Mouse (Mus musculus) forebrain, embryonic 12.5 days (tissue): Measurements from ENCODE around the gene Anxa6. TPM values are rescaled to one million over a fixed set of nuclear protein-coding genes. Genes with fewer than 3 reads are reported as not detected.
A peak's percentile ranks its signal among the peaks of the same experiment; 100 is the strongest.

Experiments
- ATAC-seq: fragments of 200-750 bp; cut with Nextera tagmentation; 2 replicates; pipeline ENCODE4 v1.8.0; 2017; ENCODE audit warnings: moderate TSS enrichment; ENCODE audit not compliant: low FRiP score
- H3K27ac ChIP-seq: fragments of 300-500 bp; sonication (generic); 2 replicates; pipeline ENCODE4 v1.5.1; 2016; ENCODE audit warnings: mild to moderate bottlenecking
- H3K27me3 ChIP-seq: fragments of 300-500 bp; sonication (generic); 2 replicates; pipeline ENCODE4 v1.6.1; 2016; ENCODE audit warnings: mild to moderate bottlenecking
- H3K36me3 ChIP-seq: fragments of 300-500 bp; sonication (generic); replicated peaks from 2 replicates; pipeline ENCODE4 v1.6.1; 2016; ENCODE audit warnings: mild to moderate bottlenecking
- H3K4me1 ChIP-seq: fragments of 300-500 bp; sonication (generic); 2 replicates; pipeline ENCODE4 v1.6.1; 2016
- H3K4me2 ChIP-seq: fragments of 300-500 bp; sonication (generic); 2 replicates; pipeline ENCODE4 v1.6.1; 2016; ENCODE audit warnings: mild to moderate bottlenecking, moderate library complexity
- H3K4me3 ChIP-seq: fragments of 300-500 bp; sonication (generic); replicated peaks from 2 replicates; pipeline ENCODE4 v1.5.1; 2016; ENCODE audit warnings: mild to moderate bottlenecking
- H3K9ac ChIP-seq: fragments of 300-500 bp; sonication (generic); 2 replicates; pipeline ENCODE4 v1.6.1; 2016; ENCODE audit warnings: mild to moderate bottlenecking
- H3K9me3 ChIP-seq: fragments of 300-500 bp; sonication (generic); 2 replicates; pipeline ENCODE4 v1.6.1; 2016
- WGBS: fragments of 180-500 bp; shearing (Covaris S2); methylation state at CpG from one replicate; pipeline ENCODE4 v1.1.7; 2016; 5-methylcytosine and 5-hydroxymethylcytosine counted together
- polyA plus RNA-seq: library from polyadenylated mRNA; unstranded; fragments of >200 nt; fragmentation: Nextera tagmentation; extraction: Ambion mirVana; gene quantifications from 2 replicates; pipeline ENCODE4 v1.2.1, GENCODE M21; 2016

Anxa6 gene
- polyA plus RNA-seq = 46.6 and 59.1 TPM in 2 replicates

- under 1% methylated on average over 41 of the region's 41 CpGs for WGBS
- peaks cover 39% of the 10 kb centered on the region for H3K27me3 ChIP-seq
- H3K9me3 ChIP-seq = no peaks in the 10 kb centered on the region
- peak within 1 kb of the TSS; percentile 52 for H3K4me3 ChIP-seq
- H3K27ac ChIP-seq = no peak within 1 kb of the TSS
- ATAC-seq = peak; percentile 90
- peak within 1 kb of the TSS; percentile 58 for H3K9ac ChIP-seq
- peak within 1 kb of the TSS; percentile 95 for H3K4me2 ChIP-seq
- no peaks in the 10 kb centered on the region for H3K36me3 ChIP-seq
- peaks cover 27% of the 10 kb centered on the region for H3K4me1 ChIP-seq
These were observed at the start of gene Anxa6 for GRCm38 (mm10) chr11:55033040-55033660. TSS of gene Anxa6 (minus strand) at chr11:55033445.

- Histone ChIP-seq H3K27me3 (peaks cover 31% of the 10 kb centered on the region), H3K4me2 (no peak overlapping the region), H3K9ac (no peak overlapping the region), H3K4me1 (peaks cover 15% of the 10 kb centered on the region), H3K27ac (no peak overlapping the region), H3K9me3 (no peaks in the 10 kb centered on the region), H3K4me3 (no peak overlapping the region), H3K36me3 (no peaks in the 10 kb centered on the region)
- ATAC-seq = no peak
- WGBS = 91% methylated on average over 9 of the region's 9 CpGs
These were observed 48.0 kb upstream of the Anxa6 start for GRCm38 (mm10) chr11:55081206-55081605.

GRCm38 (mm10) chr11:55079180-55079579 is 45.9 kb upstream of the Anxa6 start:
- H3K9me3 ChIP-seq = no peaks in the 10 kb centered on the region
- no peak overlapping the region for H3K4me3 ChIP-seq
- WGBS = 59% methylated on average over 4 of the region's 4 CpGs
- H3K36me3 ChIP-seq = no peaks in the 10 kb centered on the region
- H3K27me3 ChIP-seq = peaks cover 36% of the 10 kb centered on the region
- no peak for ATAC-seq
- H3K27ac ChIP-seq = no peak overlapping the region
- H3K9ac ChIP-seq = no peak overlapping the region
- H3K4me1 ChIP-seq = peaks cover 15% of the 10 kb centered on the region
- no peak overlapping the region for H3K4me2 ChIP-seq

- H3K9me3 ChIP-seq = no peaks in the 10 kb centered on the region
- ATAC-seq = no peak
- peak overlapping the region; percentile 96; the same call in 1 of the 2 replicates for H3K4me2 ChIP-seq
- H3K4me1 ChIP-seq = peaks cover 15% of the 10 kb centered on the region
- no peak overlapping the region for H3K4me3 ChIP-seq
- 60% methylated on average over 3 of the region's 3 CpGs for WGBS
- H3K27me3 ChIP-seq = peaks cover 36% of the 10 kb centered on the region
- H3K36me3 ChIP-seq = no peaks in the 10 kb centered on the region
- no peak overlapping the region for H3K9ac ChIP-seq
- H3K27ac ChIP-seq = no peak overlapping the region
These were observed 45.3 kb upstream of the Anxa6 start for GRCm38 (mm10) chr11:55078502-55078901.

GRCm38 (mm10) chr11:55077331-55078231 is 44.3 kb upstream of the Anxa6 start, which contains the start of gene Ccdc69:
TSS of gene Ccdc69 (minus strand) at chr11:55078131.
- Histone ChIP-seq H3K4me1 (peaks cover 15% of the 10 kb centered on the region), H3K27me3 (peaks cover 36% of the 10 kb centered on the region), H3K9me3 (no peaks in the 10 kb centered on the region), H3K9ac (peak within 1 kb of the TSS; percentile 61), H3K4me2 (peak within 1 kb of the TSS; percentile 96), H3K4me3 (peak within 1 kb of the TSS; percentile 46), H3K27ac (no peak within 1 kb of the TSS), H3K36me3 (no peaks in the 10 kb centered on the region)
- ATAC-seq = peak; percentile 57; the same call in 1 of the 2 replicates
- WGBS = under 1% methylated on average over 50 of the region's 50 CpGs

- H3K27me3 ChIP-seq = peaks cover 36% of the 10 kb centered on the region
- H3K27ac ChIP-seq = no peak overlapping the region
- H3K4me2 ChIP-seq = no peak overlapping the region
- H3K4me1 ChIP-seq = peaks cover 15% of the 10 kb centered on the region
- WGBS = 91% methylated on average over 5 of the region's 5 CpGs
- H3K36me3 ChIP-seq = no peaks in the 10 kb centered on the region
- no peaks in the 10 kb centered on the region for H3K9me3 ChIP-seq
- no peak for ATAC-seq
- no peak overlapping the region for H3K4me3 ChIP-seq
- H3K9ac ChIP-seq = no peak overlapping the region
These were observed 43.0 kb upstream of the Anxa6 start for GRCm38 (mm10) chr11:55076234-55076633.

GRCm38 (mm10) chr11:55075602-55076001 is 42.4 kb upstream of the Anxa6 start:
- H3K36me3 ChIP-seq = no peaks in the 10 kb centered on the region
- peaks cover 36% of the 10 kb centered on the region for H3K27me3 ChIP-seq
- no peaks in the 10 kb centered on the region for H3K9me3 ChIP-seq
- no peak overlapping the region for H3K4me2 ChIP-seq
- no peak overlapping the region for H3K4me3 ChIP-seq
- ATAC-seq = no peak
- 79% methylated on average over 2 of the region's 2 CpGs for WGBS
- peaks cover 15% of the 10 kb centered on the region for H3K4me1 ChIP-seq
- H3K9ac ChIP-seq = no peak overlapping the region
- H3K27ac ChIP-seq = no peak overlapping the region

GRCm38 (mm10) chr11:55073191-55073590 is 39.9 kb upstream of the Anxa6 start:
- ATAC-seq = no peak
- WGBS = 88% methylated on average over 10 of the region's 10 CpGs

GRCm38 (mm10) chr11:55072467-55072866 is 39.2 kb upstream of the Anxa6 start:
- 87% methylated on average over 8 of the region's 8 CpGs for WGBS
- no peaks in the 10 kb centered on the region for H3K9me3 ChIP-seq
- H3K27me3 ChIP-seq = peaks cover 16% of the 10 kb centered on the region
- no peak overlapping the region for H3K4me3 ChIP-seq
- no peak overlapping the region for H3K27ac ChIP-seq
- H3K36me3 ChIP-seq = no peaks in the 10 kb centered on the region
- no peak for ATAC-seq
- peaks cover 9% of the 10 kb centered on the region for H3K4me1 ChIP-seq
- H3K4me2 ChIP-seq = no peak overlapping the region
- no peak overlapping the region for H3K9ac ChIP-seq

More at GRCm38 (mm10) chr11:55073191-55073590, 39.9 kb upstream of the Anxa6 start:
- H3K27me3 ChIP-seq = peaks cover 24% of the 10 kb centered on the region
- no peaks in the 10 kb centered on the region for H3K36me3 ChIP-seq
- H3K4me3 ChIP-seq = no peak overlapping the region
- peaks cover 16% of the 10 kb centered on the region for H3K4me1 ChIP-seq
- no peak overlapping the region for H3K4me2 ChIP-seq
- H3K9ac ChIP-seq = no peak overlapping the region
- no peaks in the 10 kb centered on the region for H3K9me3 ChIP-seq
- no peak overlapping the region for H3K27ac ChIP-seq

- H3K9me3 ChIP-seq = no peaks in the 10 kb centered on the region
- ATAC-seq = no peak
- no peak overlapping the region for H3K9ac ChIP-seq
- 0 out of 2 replicates have a peak, but pooled peaks cover 5% of the 10 kb centered on the region for H3K27me3 ChIP-seq
- WGBS = 87% methylated on average over 5 of the region's 5 CpGs
- no peaks in the 10 kb centered on the region for H3K36me3 ChIP-seq
- no peak overlapping the region for H3K4me2 ChIP-seq
- no peak overlapping the region for H3K27ac ChIP-seq
- H3K4me3 ChIP-seq = no peak overlapping the region
- H3K4me1 ChIP-seq = peaks cover 4% of the 10 kb centered on the region; the same call in 1 of the 2 replicates
These were observed 38.1 kb upstream of the Anxa6 start for GRCm38 (mm10) chr11:55071344-55071743.

- Histone ChIP-seq H3K27me3 (no peaks in the 10 kb centered on the region), H3K36me3 (no peaks in the 10 kb centered on the region), H3K9me3 (no peaks in the 10 kb centered on the region), H3K4me1 (peaks cover 4% of the 10 kb centered on the region; the same call in 1 of the 2 replicates), H3K27ac (no peak overlapping the region), H3K9ac (no peak overlapping the region), H3K4me2 (no peak overlapping the region), H3K4me3 (no peak overlapping the region)
- ATAC-seq = no peak
- WGBS = 45% methylated on average over 2 of the region's 2 CpGs
These were observed 35.8 kb upstream of the Anxa6 start for GRCm38 (mm10) chr11:55069023-55069422.

- 65% methylated on average over 4 of the region's 4 CpGs for WGBS
- Histone ChIP-seq H3K9ac (no peak overlapping the region), H3K4me3 (no peak overlapping the region), H3K9me3 (no peaks in the 10 kb centered on the region), H3K36me3 (no peaks in the 10 kb centered on the region), H3K4me2 (no peak overlapping the region), H3K27me3 (no peaks in the 10 kb centered on the region), H3K4me1 (peaks cover 4% of the 10 kb centered on the region; the same call in 1 of the 2 replicates), H3K27ac (no peak overlapping the region)
- no peak for ATAC-seq
These were observed 33.7 kb upstream of the Anxa6 start for GRCm38 (mm10) chr11:55066921-55067320.
